Mouse (Mus musculus) gastrocnemius, postnatal 4 days (tissue): ENCODE results near the gene Cenpf. TPM values are rescaled to one million over a fixed set of nuclear protein-coding genes. Genes with fewer than 3 reads are reported as not detected.
A peak's percentile ranks its signal among the peaks of the same experiment; 100 is the strongest.

ENCODE experiments used
- DNase-seq, 2 experiments: peaks; one replicate each; pipeline ENCODE4 v3.0.0; 2021 to 2022; ENCODE audit warnings: low spot score in 2 of 2, mixed read lengths in 2 of 2
- total RNA-seq, 2 experiments: library from RNA; stranded (reverse); gene quantifications; 2 replicates each; pipeline ENCODE4 v1.2.3; 2021

Cenpf gene
- total RNA-seq, 2 experiments from 2014 or later = 15.0 to 25.3 TPM

GRCm38 (mm10) chr1:189633791-189634190 lies 54.1 kb downstream of the Cenpf start:
- no peak for DNase-seq

GRCm38 (mm10) chr1:189631906-189632675 lies 55.8 kb downstream of the Cenpf start:
- no peak for DNase-seq

GRCm38 (mm10) chr1:189630026-189630425 lies 57.9 kb downstream of the Cenpf start:
- DNase-seq = no peak

- peak in 1 of 2 experiments; percentile 54 for DNase-seq
Measured at GRCm38 (mm10) chr1:189627976-189628768, 59.7 kb downstream of the Cenpf start.

- DNase-seq = no peak
Measured at GRCm38 (mm10) chr1:189624756-189625155, 63.1 kb downstream of the Cenpf start.

GRCm38 (mm10) chr1:189618970-189619740 lies 68.7 kb downstream of the Cenpf start:
- DNase-seq = no peak

GRCm38 (mm10) chr1:189617381-189617780 lies 70.5 kb downstream of the Cenpf start:
- no peak for DNase-seq

- no peak for DNase-seq
Measured at GRCm38 (mm10) chr1:189615246-189615645, 72.6 kb downstream of the Cenpf start.

GRCm38 (mm10) chr1:189613076-189613475 lies 74.8 kb downstream of the Cenpf start:
- no peak for DNase-seq

GRCm38 (mm10) chr1:189611775-189612174 lies 76.1 kb downstream of the Cenpf start:
- DNase-seq = no peak

- no peak for DNase-seq
Measured at GRCm38 (mm10) chr1:189608640-189609039, 79.2 kb downstream of the Cenpf start.

- DNase-seq = no peak
Measured at GRCm38 (mm10) chr1:189608039-189608438, 79.8 kb downstream of the Cenpf start.

GRCm38 (mm10) chr1:189605598-189606126 lies 82.2 kb downstream of the Cenpf start:
- DNase-seq = no peak

- DNase-seq = no peak
Measured at GRCm38 (mm10) chr1:189597096-189597495, 90.8 kb downstream of the Cenpf start.

Other genes starting within 250 kb of the Cenpf start
- 10 to 100 TPM; 19.7 to 22.1 TPM for gene Ptpn14, start 40.2 kb upstream of the Cenpf start, total RNA-seq
- gene Smyd2, start 234.3 kb upstream of the Cenpf start, total RNA-seq = 100 to 1,000 TPM; 144 to 145 TPM